Mouse (Mus musculus) layer of hippocampus, adult 9-10 months (tissue): Measurements from ENCODE around the gene Atp6v0a1.

Experiments used
- DNase-seq: peaks from one replicate; pipeline ENCODE4 v3.0.0; 2022; ENCODE audit warnings: low spot score

Atp6v0a1 gene

DNA sequence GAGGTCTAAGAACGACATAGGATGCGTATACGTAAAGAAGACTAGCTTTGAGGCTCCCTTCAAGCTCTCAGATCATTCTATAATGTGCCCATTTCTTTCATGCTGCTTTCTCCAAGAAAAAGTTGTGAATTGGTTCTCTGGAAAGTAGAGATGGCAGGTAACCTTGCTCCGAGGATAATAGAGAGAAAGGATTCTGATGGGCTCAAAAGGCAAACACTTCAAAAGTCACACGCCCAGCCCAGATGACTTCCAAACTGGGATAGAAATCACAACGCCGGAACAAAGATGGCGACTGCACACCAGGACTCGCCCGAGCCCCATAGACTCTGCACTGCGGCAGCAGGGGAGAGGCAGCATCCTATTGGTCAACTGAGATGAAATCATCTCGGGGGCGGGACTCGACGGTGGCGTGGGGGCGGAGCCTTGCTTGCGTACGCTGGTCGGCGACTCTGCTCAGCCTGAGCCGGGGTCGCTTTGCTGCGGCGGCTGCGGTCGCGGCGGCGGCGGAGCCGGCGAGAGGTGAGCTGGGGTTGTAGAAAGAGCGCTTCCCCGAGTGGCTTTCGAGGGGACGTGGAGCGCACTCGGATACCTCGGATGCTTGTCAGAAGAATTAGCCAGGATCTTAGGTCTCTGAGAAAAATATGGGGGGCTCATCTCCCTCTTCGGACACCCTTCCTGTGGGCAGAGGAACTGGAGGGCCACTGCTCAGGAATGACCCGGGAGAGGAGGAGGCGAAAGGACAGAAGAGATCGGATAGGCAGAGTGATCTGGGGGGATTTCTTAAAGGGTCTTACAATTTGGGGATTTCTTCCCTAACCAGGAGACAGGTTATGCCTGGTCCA is at the start of gene Atp6v0a1:
Atp6v0a1 (plus strand) TSS at position 407 of the 842 bp plus-strand sequence.
- DNase-seq, result peak; percentile 93

DNA sequence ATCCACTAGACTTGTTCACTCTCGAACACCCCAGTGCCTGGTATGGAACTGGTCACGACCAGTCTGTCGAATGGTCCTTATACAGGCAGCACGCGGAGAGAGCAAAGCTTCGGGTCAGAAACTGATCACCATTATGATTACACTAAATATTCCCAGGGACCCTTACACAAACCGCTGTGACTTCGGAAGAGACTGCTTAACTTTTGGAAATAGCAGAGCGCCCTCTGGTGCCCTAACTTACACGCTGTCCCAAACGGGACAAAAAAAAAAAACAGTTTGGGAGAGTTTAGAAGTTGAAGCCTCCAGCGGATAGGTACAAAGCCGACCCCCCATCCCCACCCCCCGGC is 49.8 kb upstream of the Atp6v0a1 start:
- DNase-seq, result no peak

- no peak for DNase-seq
Observed at GRCm38 (mm10) chr11:100959826-100960225, 49.4 kb upstream of the Atp6v0a1 start.

GRCm38 (mm10) chr11:100960540-100960939 is 48.7 kb upstream of the Atp6v0a1 start:
- DNase-seq, result no peak

DNA sequence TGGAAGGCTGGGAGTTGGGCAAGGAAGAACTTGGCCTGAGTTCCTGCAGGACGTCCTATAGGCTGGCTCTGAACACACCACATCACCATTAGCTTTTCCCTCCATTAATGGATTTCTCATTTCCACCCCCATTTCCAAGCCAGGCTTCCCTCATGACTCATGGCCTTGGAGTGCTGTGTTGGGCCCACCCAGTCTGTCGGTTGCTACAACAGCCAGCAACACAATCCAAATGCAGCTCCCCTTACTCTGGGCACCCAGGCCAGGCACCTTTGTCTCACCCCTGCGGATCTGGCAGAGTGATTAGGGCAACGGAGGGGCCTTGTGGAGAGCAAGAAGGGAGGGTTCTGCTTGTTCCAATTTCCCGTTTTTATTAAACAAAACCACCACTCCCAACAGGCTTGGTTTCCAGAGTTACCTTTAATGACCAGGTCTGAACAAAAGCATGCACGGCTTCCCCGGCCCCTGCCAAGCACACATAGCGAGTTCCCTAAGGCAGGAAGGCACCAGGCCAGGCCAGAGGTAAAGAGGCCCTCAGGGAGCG is 46.8 kb upstream of the Atp6v0a1 start:
- no peak for DNase-seq

DNA sequence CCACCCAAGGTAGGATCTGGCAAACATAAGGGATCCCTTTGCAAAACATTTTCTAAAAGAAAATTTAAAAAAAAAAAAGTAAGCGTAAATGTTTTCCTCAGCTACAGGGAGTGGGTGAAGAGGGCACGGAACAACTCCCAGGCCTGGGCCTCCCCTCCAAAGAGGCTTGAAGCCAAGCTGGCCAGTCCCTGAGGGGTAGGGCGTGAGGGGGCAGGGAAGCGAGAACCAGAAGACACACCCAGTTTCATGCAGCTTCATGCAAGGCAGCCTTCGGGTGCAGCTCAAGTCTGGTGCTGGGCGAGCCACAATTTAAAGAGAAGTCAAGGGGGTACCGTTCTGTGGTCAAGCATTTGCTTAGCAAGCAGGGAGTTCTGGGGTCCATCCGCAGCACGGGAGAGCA is 45.6 kb upstream of the Atp6v0a1 start:
- no peak for DNase-seq

DNA sequence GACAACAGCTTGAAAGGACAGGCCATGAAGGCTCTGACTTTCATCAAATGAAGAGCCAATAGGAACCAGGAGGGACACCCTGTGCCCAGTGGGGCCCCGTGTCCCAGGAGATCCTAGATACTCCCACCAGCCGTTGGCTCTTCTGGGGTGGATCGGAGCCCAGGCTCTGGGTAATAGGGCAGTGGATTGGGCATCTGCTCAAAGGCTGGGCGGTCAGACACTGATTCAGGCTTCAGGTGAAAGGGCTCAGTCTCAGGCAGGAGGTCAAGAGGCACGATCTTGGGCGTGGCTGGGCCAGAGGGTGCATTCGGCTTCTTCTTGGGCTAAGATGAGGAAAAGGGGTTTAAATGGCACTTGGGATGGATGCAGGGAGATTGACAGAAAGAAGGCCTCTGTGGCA is 45.1 kb upstream of the Atp6v0a1 start:
- DNase-seq, result no peak

DNA sequence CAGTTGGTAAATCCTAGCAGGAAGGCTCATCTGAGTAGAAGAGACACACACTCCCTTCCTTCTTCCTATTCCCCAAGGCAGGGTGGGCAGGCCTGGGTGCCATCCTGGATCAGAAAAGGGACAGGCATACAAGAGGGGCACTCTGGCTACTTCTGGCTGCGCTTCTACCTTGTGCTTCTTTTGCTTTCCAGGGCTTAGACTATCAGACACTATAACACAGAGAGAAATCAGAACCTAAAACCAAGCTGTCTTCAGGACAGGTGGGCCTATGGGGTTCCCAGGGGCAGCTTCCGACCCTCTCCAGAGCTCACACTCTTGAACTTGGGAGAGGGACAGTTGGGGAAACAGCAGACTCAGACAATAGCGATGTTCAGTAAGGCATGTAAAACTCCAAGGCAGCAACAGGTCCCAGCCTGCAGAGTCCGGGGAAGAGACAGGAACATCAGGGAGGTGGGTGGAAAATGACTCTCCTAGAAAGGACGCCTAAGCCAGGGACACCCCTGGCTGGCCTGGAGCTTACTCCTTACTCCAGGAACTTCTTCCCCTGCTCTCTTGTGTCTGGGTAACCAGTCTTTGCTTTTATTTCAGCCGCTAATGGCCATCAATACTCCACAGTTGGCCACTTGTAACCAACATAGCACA is 44.2 kb upstream of the Atp6v0a1 start:
- no peak for DNase-seq

DNA sequence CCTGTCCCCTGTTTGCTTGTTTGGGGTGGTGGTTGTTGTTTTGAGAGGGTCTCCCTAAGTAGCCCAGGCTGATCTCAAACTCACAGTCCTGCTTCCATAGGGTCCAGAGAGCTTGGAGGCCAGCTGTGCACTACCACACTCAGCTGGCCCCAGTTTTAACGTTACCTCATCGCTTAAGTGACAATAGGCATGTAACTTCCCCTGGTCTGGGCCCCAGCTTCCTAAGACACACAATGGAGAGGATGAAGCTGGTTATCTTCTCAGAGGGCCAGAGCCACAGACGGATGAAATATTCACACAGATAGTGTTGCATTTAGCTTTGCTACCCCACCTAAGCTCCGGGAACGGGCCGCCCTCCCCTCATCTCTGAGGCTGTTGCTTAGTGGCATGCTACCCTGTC is 43.5 kb upstream of the Atp6v0a1 start:
- no peak for DNase-seq

GRCm38 (mm10) chr11:100967376-100967775 is 41.9 kb upstream of the Atp6v0a1 start:
- no peak for DNase-seq

GRCm38 (mm10) chr11:100967881-100968420 is 41.3 kb upstream of the Atp6v0a1 start:
- no peak for DNase-seq

DNA sequence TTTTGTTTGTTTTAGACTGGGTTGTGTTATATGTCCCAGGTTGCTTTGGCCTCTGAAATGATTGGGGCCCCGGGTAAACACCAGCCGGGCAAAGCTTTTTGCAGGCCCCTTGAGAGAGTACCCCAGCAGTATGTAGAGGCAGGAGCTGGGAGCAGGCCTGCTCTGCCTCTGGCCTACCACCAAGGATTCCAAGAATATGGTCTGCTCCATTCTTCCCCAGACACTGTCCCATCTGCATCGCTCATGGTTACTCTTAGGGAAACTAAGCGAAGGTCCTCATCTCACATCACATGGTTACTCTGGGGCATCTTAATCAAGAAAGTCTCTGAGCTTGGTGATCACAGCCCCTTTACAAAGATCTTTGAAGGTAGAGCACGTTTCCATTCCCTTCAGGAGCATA is 40.8 kb upstream of the Atp6v0a1 start:
- no peak for DNase-seq

DNA sequence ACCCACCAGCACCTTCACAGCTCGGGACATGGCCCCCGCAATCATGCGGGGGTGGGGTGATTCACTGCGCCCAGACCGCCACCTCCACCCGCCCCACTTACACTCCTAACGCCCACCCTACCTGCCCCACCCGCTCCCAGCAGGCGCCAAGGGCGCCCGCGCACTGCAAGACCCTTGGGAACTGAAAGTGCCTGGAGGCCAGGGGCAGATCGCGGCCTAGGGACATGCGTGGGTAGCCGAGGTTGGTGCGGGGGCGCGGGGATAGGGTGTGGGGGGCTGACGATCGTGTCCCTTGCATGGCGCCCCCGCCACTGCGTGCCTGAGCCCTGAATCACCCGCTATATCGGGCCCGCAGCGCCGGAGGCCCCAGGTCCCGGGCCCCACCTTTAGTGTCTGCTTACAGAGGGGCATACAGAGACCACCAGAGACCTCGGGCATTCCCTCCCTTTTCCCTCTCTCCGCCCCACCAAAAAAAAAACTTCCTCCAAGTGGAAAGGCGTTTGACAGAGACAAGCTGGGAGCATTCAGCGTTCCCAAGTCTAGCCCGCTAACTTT is 40.0 kb upstream of the Atp6v0a1 start:
- DNase-seq, result no peak

DNA sequence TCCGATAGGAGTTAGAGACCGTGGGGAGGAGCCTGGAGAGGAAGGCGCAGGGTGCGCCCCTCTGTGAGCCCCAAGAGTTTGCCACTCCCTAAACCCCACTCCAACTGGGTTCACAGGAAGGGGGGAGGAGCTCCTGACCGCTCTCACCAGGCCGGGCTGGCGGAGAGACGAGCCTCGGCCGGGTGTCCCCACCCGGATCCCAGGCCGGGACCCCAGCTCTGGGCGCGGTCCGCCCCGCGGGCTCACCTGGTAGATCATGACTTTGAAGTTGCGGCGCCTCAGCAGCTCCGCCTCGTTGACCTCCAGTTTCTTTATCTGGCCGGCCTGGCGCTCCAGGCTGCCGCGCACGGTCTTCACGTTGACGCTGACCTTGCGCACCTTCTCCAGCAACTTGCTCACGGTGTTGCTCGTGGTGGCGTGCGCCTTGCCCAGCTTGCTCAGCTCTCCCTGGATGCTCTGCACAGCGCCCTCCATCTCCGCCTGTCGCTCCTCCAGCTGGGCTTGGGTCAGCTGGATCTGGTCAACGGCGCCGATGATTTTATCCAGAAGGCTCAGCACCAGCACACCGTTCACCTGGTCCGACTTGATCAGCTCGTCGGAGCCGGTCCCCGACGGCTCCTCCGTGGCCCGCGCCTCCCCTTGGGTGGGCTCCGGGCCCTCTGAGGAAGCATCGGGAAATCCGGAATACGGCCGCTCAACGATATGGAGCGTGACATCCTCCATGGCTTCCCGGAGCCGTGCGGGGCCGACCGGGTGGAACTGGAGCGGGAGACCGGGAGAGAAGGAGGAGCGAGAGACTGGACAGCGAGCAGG is 39.3 kb upstream of the Atp6v0a1 start:
- no peak for DNase-seq

- DNase-seq, result no peak
Observed at GRCm38 (mm10) chr11:100970557-100970937, 38.7 kb upstream of the Atp6v0a1 start, which contains the start of gene Cavin1. Gene Cavin1 (minus strand): TSS chr11:100970887.

DNA sequence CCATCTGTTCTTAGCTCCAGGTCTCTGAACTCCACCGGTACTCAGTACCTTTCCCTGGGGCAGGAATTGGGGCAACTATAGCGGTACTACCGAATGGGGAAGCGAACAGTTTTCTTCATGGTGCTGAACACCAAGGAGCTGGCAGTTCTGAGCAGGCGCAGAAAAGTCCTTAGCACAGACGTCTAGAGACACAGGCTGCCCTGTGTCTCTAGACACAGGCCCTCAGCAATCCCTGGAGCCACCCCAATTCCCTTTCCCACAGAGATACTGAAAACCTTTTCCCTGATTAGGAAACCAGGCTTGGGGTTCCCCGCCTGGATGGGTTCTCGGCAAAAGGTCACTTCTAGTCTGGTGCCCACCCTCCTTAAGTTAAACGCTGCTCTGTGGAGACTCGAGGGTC is 37.8 kb upstream of the Atp6v0a1 start:
- DNase-seq, result no peak

DNA sequence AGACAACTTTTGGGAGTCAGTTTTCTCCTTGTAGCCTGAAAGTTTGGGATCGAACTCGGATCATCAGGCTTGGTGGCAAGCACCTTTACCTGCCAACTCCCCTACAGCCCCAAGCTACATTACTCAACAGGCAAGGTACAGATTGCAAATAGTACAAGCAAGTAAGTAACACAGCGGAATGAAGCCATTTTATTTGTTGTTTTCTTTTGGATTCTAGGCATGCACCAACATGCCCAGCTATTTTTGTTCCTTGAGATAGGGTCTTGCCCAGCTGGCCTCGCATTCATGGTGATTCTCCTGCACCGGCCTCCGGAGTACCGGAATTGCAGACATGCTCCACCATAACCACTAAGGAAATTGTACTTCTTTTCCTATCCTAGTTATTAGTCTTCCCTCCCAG is 36.0 kb upstream of the Atp6v0a1 start:
- DNase-seq, result no peak

DNA sequence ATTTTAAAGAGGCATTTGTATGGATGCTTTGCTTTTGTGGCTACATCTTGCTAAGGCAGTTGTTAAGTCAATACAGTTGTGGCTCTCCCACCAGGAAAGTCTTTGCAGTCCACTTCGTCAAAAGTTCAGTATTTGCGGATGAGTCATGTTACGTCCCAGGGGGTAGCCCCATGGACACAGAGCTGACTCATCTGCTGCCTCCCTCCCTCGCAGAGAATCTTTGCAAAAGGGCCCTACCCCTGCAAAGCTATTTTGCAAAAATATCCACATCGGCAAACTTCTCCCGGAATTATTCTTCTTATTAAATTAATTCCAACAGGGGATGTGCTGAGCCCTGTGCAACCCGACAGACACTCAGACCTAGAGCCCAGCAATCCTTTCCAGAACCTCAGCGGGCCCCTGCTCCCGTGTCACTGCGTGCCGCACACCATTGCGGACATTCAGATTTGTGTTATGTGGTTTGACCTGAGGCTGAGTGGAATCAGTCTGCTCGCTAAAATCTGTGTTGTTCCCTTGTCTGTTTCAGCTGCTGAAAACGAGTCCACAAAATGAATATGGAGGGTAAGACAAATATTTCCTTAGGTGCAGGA is 34.8 kb upstream of the Atp6v0a1 start:
- no peak for DNase-seq

DNA sequence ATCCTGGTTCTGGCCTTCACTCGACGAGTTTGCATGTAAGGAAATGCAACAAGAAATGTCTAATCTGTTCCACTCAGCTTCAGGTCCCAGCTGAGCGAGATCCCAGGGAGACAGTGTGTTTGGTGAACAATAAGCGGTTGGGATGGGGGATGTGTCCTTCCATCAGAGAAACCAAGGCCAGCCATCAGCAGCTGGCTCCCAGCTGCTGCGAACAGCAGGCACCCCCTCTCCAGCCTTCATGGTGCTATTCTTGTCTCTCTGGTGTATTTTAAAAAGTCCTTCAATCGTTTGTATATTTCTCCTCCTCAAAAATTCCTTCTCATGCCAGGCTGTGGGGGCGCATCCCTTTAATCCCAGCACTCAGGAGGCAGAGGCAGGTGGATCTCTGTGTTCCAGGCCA is 34.0 kb upstream of the Atp6v0a1 start:
- no peak for DNase-seq

- DNase-seq, result no peak
Observed at GRCm38 (mm10) chr11:100979887-100980286, 29.4 kb upstream of the Atp6v0a1 start.

DNA sequence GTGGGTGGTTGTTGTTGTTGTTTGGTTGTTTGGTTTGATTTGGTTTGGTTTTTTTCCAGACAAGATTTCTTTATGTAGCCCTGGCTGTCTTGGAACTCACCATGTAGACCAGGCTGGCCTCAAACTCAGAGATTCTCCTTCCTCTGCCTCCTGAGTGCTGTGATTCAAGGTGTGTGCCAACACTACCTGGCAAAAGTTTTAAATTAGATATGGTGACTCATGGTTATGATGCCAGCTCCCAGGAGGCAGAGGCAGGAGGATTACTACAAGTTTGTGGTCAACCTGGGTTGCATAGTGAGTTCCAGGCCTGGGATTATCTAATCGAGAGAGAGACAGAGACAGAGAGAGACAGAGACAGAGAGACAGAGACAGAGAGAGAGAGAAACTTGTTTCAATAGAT is 28.8 kb upstream of the Atp6v0a1 start:
- no peak for DNase-seq

DNA sequence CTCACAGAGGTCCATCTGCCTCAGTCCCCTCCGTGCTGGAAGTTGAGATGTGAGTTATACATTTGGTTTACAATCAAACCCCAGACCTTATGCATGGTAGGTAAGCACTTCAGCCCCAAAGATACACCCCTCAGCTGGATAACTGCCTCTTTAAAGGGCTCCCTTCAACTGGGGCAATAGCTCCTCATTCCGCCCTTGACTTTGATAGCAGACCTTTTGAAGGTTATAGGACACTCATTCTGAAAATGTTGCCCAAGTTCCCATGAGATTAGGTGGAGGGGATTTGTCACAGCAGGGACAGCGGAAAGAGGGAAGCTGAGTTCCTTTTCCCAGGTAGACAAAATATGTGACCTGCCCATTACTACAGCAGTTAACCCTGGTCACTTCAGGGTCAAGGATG is 28.0 kb upstream of the Atp6v0a1 start:
- no peak for DNase-seq
